In the genomic region with DNA sequence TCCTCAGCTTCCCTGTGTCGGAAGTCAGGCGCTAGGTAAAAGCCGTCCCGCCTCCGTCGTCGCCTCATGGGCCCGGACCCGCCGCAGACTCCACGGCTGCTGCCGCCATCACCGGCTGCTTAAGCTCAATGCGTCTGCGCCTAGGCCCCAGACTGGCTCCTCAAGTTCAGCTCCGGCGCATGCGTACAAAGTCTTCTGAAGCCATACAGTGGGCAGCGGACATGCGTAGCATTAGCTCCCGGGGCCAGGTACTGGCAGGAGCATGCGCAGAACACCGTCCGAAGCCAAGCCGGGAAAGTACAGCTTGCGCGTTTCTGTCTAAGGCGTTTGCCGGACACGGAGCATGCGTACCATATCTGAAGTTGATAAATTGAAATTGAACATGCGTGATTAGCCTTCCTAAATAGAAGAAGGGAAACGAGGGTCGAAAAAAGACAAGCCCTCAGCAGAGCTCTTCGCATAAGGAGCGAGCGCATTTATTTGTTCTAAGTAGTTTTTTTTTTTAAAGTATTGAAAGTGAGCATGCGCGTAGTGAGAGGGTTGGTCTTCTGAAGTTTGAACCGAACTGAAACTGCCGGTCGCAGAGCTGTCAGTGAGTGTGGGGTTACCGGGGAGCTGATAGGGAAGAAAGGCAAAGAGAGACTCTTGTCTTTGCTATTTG, we compare ENCODE assay signal across 8 mouse cellular contexts. TPM values are rescaled to one million over a fixed set of nuclear protein-coding genes. Genes with fewer than 3 reads are reported as not detected.
DNase-seq lines count a peak whose midpoint lies in the region; ATAC-seq and TF ChIP-seq lines count a peak whose summit lies in the region.

A gene (minus strand): TSS at position 167 of the 661 bp plus-strand sequence.
A gene (plus strand): TSS at position 353 of the 661 bp plus-strand sequence.

- peak; percentile 100 for DNase-seq in 416B (ENCODE audit: low read depth)
- DNase-seq in heart, adult 8-10 months (ENCODE audit: low spot score): peak; percentile 99
- DNase-seq in kidney, adult 9 months: peak; percentile 100
- peak; percentile 99 for DNase-seq in limb, embryonic 14.5 days (ENCODE audit: low spot score)
- DNase-seq in midbrain, postnatal 0 days (ENCODE audit: low spot score): peak; percentile 100
- DNase-seq in spleen, postnatal 14 days (ENCODE audit: low spot score in 2 of 2): peak; percentile 98 to 99

- WGBS in bone marrow, adult 2 months: under 1% methylated on average over 43 of the region's 43 CpGs
- WGBS in embryonic facial prominence, embryonic 15.5 days: under 1% methylated on average over 43 of the region's 43 CpGs
- WGBS in limb, embryonic 14.5 days: under 1% methylated on average over 43 of the region's 43 CpGs
- under 1% methylated on average over 43 of the region's 43 CpGs for WGBS in midbrain, postnatal 0 days

- H3K9me3 ChIP-seq in embryonic facial prominence, embryonic 15.5 days (replicated peaks): no peaks in the 10 kb centered on the region
- no peaks in the 10 kb centered on the region for H3K9me3 ChIP-seq in limb, embryonic 14.5 days (ENCODE audit: control insufficient read depth, low read length)
- no peaks in the 10 kb centered on the region for H3K9me3 ChIP-seq in midbrain, postnatal 0 days (ENCODE audit: low read length)

- no peaks in the 10 kb centered on the region for H3K27me3 ChIP-seq in embryonic facial prominence, embryonic 15.5 days
- no peaks in the 10 kb centered on the region for H3K27me3 ChIP-seq in limb, embryonic 14.5 days (ENCODE audit: control insufficient read depth, insufficient read depth, low read length)
- H3K27me3 ChIP-seq in midbrain, postnatal 0 days (ENCODE audit: insufficient read depth, low read length): no peaks in the 10 kb centered on the region

- TF ChIP-seq CTCF in bone marrow, adult 2 months (IDR thresholded peaks at IDR 0.05; ENCODE audit: control insufficient read depth, insufficient read depth, low read length): peak; percentile 10; the same call in 1 of the 2 replicates
- TF ChIP-seq CTCF in midbrain, postnatal 0 days (IDR thresholded peaks at IDR 0.05): no peak

- H3K4me3 ChIP-seq in bone marrow, adult 2 months (replicated peaks; ENCODE audit: control insufficient read depth, low read depth, low read length): peak within 1 kb of the TSS; percentile 92
- H3K4me3 ChIP-seq in embryonic facial prominence, embryonic 15.5 days (replicated peaks): peak within 1 kb of the TSS; percentile 89
- H3K4me3 ChIP-seq in limb, embryonic 14.5 days (replicated peaks; ENCODE audit: low read length): peak within 1 kb of the TSS; percentile 94
- peak within 1 kb of the TSS; percentile 83 for H3K4me3 ChIP-seq in midbrain, postnatal 0 days (ENCODE audit: low read depth, low read length)

- H3K4me1 ChIP-seq in bone marrow, adult 2 months (ENCODE audit: control insufficient read depth, insufficient read depth, low read length): peaks cover 2% of the 10 kb centered on the region
- peaks cover 19% of the 10 kb centered on the region for H3K4me1 ChIP-seq in embryonic facial prominence, embryonic 15.5 days
- peaks cover 6% of the 10 kb centered on the region for H3K4me1 ChIP-seq in limb, embryonic 14.5 days (ENCODE audit: control insufficient read depth, insufficient read depth, low read length)
- no peaks in the 10 kb centered on the region; the same call in 1 of the 2 replicates for H3K4me1 ChIP-seq in midbrain, postnatal 0 days (ENCODE audit: insufficient read depth, low read length)

- H3K4me2 ChIP-seq in embryonic facial prominence, embryonic 15.5 days (replicated peaks): peak within 1 kb of the TSS; percentile 69
- H3K4me2 ChIP-seq in limb, embryonic 14.5 days (replicated peaks; ENCODE audit: low read depth, low read length, severe bottlenecking): peak within 1 kb of the TSS; percentile 73
- H3K4me2 ChIP-seq in midbrain, postnatal 0 days (ENCODE audit: low read depth, low read length, poor library complexity, severe bottlenecking): peak within 1 kb of the TSS; percentile 74

- peak; percentile 100 for TF ChIP-seq POLR2A in bone marrow, adult 2 months (IDR thresholded peaks at IDR 0.05; ENCODE audit: borderline replicate concordance, control insufficient read depth, low read depth, low read length)
- TF ChIP-seq POLR2A in limb, embryonic 14.5 days (IDR thresholded peaks at IDR 0.05; ENCODE audit: borderline replicate concordance, extremely low read depth, insufficient read depth, insufficient read length): peak; percentile 98

- 0 out of 2 replicates have a peak, but pooled peaks cover 8% of the 10 kb centered on the region for H3K36me3 ChIP-seq in embryonic facial prominence, embryonic 15.5 days
- peaks cover 6% of the 10 kb centered on the region; the same call in 1 of the 2 replicates for H3K36me3 ChIP-seq in limb, embryonic 14.5 days (ENCODE audit: control insufficient read depth, insufficient read depth, low read length)
- no peaks in the 10 kb centered on the region for H3K36me3 ChIP-seq in midbrain, postnatal 0 days (ENCODE audit: insufficient read depth, low read length)

- ATAC-seq in embryonic facial prominence, embryonic 15.5 days (ENCODE audit: insufficient number of reproducible peaks, low FRiP score, low TSS enrichment, low read depth): peak; percentile 96
- ATAC-seq in limb, embryonic 14.5 days (ENCODE audit: low FRiP score, low read depth): peak; percentile 97
- peak; percentile 98 for ATAC-seq in midbrain, postnatal 0 days (ENCODE audit: low FRiP score)

- peak within 1 kb of the TSS; percentile 94 for H3K9ac ChIP-seq in embryonic facial prominence, embryonic 15.5 days
- peak within 1 kb of the TSS; percentile 95 for H3K9ac ChIP-seq in limb, embryonic 14.5 days (ENCODE audit: low read depth, low read length, severe bottlenecking)
- H3K9ac ChIP-seq in midbrain, postnatal 0 days (replicated peaks; ENCODE audit: low read length, poor library complexity, severe bottlenecking): peak within 1 kb of the TSS; percentile 92

- peak within 1 kb of the TSS; percentile 68 for H3K27ac ChIP-seq in bone marrow, adult 2 months (ENCODE audit: control insufficient read depth, insufficient read depth, low read depth, low read length, poor library complexity)
- peak within 1 kb of the TSS; percentile 90 for H3K27ac ChIP-seq in embryonic facial prominence, embryonic 15.5 days (replicated peaks)
- H3K27ac ChIP-seq in limb, embryonic 14.5 days (replicated peaks; ENCODE audit: low read depth, low read length): peak within 1 kb of the TSS; percentile 88
- H3K27ac ChIP-seq in midbrain, postnatal 0 days (ENCODE audit: low read depth, low read length): peak within 1 kb of the TSS; percentile 89

RNA-seq across cellular contexts. Expression of the first gene that starts in this region (rescaled TPM):
- 12.1 and 31.4 TPM in 2 replicates for polyA plus RNA-seq in bone marrow, adult 2 months (2011; ENCODE audit: insufficient read depth, insufficient read length, low replicate concordance, missing spikeins)
- 70.6 and 70.8 TPM in 2 replicates for polyA plus RNA-seq in embryonic facial prominence, embryonic 15.5 days (2015; fragmentation: Nextera tagmentation; extraction: Ambion mirVana)
- 10 to 100 TPM; 16.5 to 24.5 (median 23.9) TPM for total RNA-seq in heart, adult 8-10 months (2022)
- polyA plus RNA-seq in limb, embryonic 14.5 days (2012; rRNA removed): 26.6 and 33.5 TPM in 2 replicates
- 59.4 and 73.1 TPM in 2 replicates for polyA plus RNA-seq in limb, embryonic 14.5 days (2014; fragmentation: Nextera tagmentation; extraction: Ambion mirVana)
- 35.6 and 47.9 TPM in 2 replicates for total RNA-seq in midbrain, postnatal 0 days (2014; rRNA removed)
- polyA plus RNA-seq in midbrain, postnatal 0 days (2015; fragmentation: Nextera tagmentation; extraction: Ambion mirVana): 53.7 and 59.6 TPM in 2 replicates

RNA-seq across cellular contexts. Expression of the second gene that starts in this region (rescaled TPM):
- 5.3 and 13.6 TPM in 2 replicates for polyA plus RNA-seq in bone marrow, adult 2 months (2011; ENCODE audit: insufficient read depth, insufficient read length, low replicate concordance, missing spikeins)
- 10.0 and 11.3 TPM in 2 replicates for polyA plus RNA-seq in embryonic facial prominence, embryonic 15.5 days (2015; fragmentation: Nextera tagmentation; extraction: Ambion mirVana)
- 1 to 10 TPM; 5.4 to 6.2 (median 5.8) TPM for total RNA-seq in heart, adult 8-10 months (2022)
- polyA plus RNA-seq in limb, embryonic 14.5 days (2012; rRNA removed): 7.1 and 7.6 TPM in 2 replicates
- polyA plus RNA-seq in limb, embryonic 14.5 days (2014; fragmentation: Nextera tagmentation; extraction: Ambion mirVana): 10.1 and 10.5 TPM in 2 replicates
- total RNA-seq in midbrain, postnatal 0 days (2014; rRNA removed): 1.7 and 2.7 TPM in 2 replicates
- polyA plus RNA-seq in midbrain, postnatal 0 days (2015; fragmentation: Nextera tagmentation; extraction: Ambion mirVana): 4.5 and 5.0 TPM in 2 replicates

Comparison
In these comparisons a context has a peak if more than half of its experiments do, and no peak if none do; other contexts are left out.
1. Peak in every context shown above with its lines: DNase-seq, ATAC-seq, H3K4me3 ChIP-seq and H3K27ac ChIP-seq.